Mouse (Mus musculus): ENCODE data around the gene Olfr129.

Gene Olfr129

DNA sequence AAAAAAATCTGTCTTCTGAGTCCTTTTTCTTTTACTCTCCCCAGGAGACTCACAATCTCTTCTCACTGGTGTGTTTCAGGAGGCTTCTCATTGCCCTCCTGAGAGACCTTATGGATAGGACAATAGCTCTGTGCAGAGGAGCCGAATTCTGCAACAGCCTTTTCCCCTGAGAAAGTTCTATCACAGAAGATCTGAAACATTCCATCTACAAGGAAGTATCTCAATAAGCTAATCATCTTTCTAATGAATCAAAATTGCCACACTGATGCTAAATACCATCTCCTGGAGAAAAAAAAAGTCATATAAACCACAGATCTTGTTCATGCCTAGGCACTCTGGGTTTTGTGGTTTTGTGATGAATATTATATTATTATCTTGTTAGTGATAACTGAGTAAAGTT lies at the start of gene Olfr129:
Gene Olfr129, minus strand, starts transcription at position 101 of the 400 bp plus-strand sequence.
- DNase-seq (ENCODE audit: extremely low spot score, low read depth, low spot score): no peak

GRCm38 (mm10) chr17:38088593-38088992 lies 28.7 kb upstream of the Olfr129 start, which contains the start of gene Olfr131:
Olfr131 (minus strand) TSS chr17:38088693.
- no peak for DNase-seq (ENCODE audit: extremely low spot score, low read depth, low spot score)

- no peak for DNase-seq (ENCODE audit: extremely low spot score, low read depth, low spot score)
Observed at GRCm38 (mm10) chr17:38082364-38082763, 22.5 kb upstream of the Olfr129 start.

- no peak for DNase-seq (ENCODE audit: extremely low spot score, low read depth, low spot score)
Observed at GRCm38 (mm10) chr17:38063621-38064020, 3.7 kb upstream of the Olfr129 start, which contains the start of gene Olfr130. Olfr130 (plus strand) TSS chr17:38063921.

- DNase-seq (ENCODE audit: extremely low spot score, low read depth, low spot score): no peak
Observed at GRCm38 (mm10) chr17:38026297-38026696, 33.6 kb downstream of the Olfr129 start.

GRCm38 (mm10) chr17:38016341-38016740 lies 43.5 kb downstream of the Olfr129 start:
- no peak for DNase-seq (ENCODE audit: extremely low spot score, low read depth, low spot score)

DNA sequence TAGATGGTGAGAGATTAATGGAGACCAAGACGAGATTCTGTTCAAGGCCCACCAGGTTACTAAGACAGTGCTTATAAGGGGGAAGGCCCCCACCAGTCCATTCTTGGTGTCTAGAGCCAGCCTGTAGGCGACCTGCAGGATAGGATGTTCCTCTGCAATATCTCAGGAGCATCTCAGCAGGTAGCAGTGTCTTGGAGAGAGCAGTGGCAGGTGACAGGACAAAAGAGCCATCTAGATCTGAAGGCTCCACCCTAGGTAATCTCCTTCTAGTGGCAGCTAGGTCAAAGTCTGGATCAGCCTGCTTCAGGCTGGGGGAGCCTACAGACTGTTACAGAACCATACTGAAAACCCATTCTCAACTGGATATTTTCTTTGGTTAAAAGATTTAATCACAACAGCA lies 54.9 kb downstream of the Olfr129 start:
- no peak for DNase-seq (ENCODE audit: extremely low spot score, low read depth, low spot score)

All from hindlimb bud, embryonic 11.5 days (tissue).